Mouse (Mus musculus) cerebellum, adult 2 months (tissue): Measurements from ENCODE around the gene Cdh7. TPM values are rescaled to one million over a fixed set of nuclear protein-coding genes. Genes with fewer than 3 reads are reported as not detected.

ENCODE experiments used
- DNase-seq, 2 experiments: peaks; one replicate each; pipeline ENCODE4 v3.0.0; 2021
- H3K27ac ChIP-seq: fragments of 200-500 bp; 2 replicates; pipeline ENCODE4 v1.5.1; 2012; ENCODE audit warnings: low read length, control low read depth, inconsistent platforms; ENCODE audit not compliant: insufficient read depth
- H3K27me3 ChIP-seq: fragments of 200-500 bp; 2 replicates; pipeline ENCODE4 v1.6.1; 2012; ENCODE audit warnings: inconsistent platforms, mild to moderate bottlenecking, low read length, moderate library complexity; ENCODE audit not compliant: control insufficient read depth, insufficient read depth
- H3K4me1 ChIP-seq: fragments of 200-500 bp; 2 replicates; pipeline ENCODE4 v1.6.1; 2011; ENCODE audit warnings: low read length; ENCODE audit not compliant: control insufficient read depth, insufficient read depth
- H3K4me3 ChIP-seq: fragments of 200-500 bp; replicated peaks from 2 replicates; pipeline ENCODE3; 2011; ENCODE audit warnings: mild to moderate bottlenecking, low read depth, low read length, control low read depth; ENCODE audit not compliant: insufficient read depth
- CTCF ChIP-seq: fragments of 200-500 bp; IDR thresholded peaks from 2 replicates; pipeline ENCODE4 v1.5.1; 2011; ENCODE audit warnings: low read depth, mild to moderate bottlenecking, control low read depth, low read length, moderate library complexity, borderline replicate concordance; ENCODE audit not compliant: insufficient read depth
- POLR2A ChIP-seq: fragments of 200-500 bp; IDR thresholded peaks from 2 replicates; pipeline ENCODE4 v1.6.1; 2011; ENCODE audit warnings: low read length, control low read depth, borderline replicate concordance; ENCODE audit not compliant: insufficient read depth
- WGBS: fragments of 180-500 bp; shearing (Covaris S2); methylation state at CpG from one replicate; pipeline ENCODE4 v1.1.7; 2018; 5-methylcytosine and 5-hydroxymethylcytosine counted together
- polyA plus RNA-seq: library from polyadenylated mRNA; depleted of rRNA; stranded (reverse); fragments of >200 nt; gene quantifications from 2 replicates; pipeline ENCODE4 v1.2.3, GENCODE M21; 2012

Gene Cdh7
- polyA plus RNA-seq, 1 experiment, result 20.7 TPM

- H3K27ac ChIP-seq, result no peak overlapping the region
- peak overlapping the region; percentile 59 for H3K4me3 ChIP-seq
- DNase-seq, result peak in 1 of 2 experiments; percentile 58
- 2% methylated on average over 3 of the region's 3 CpGs for WGBS
- H3K4me1 ChIP-seq, result peaks cover 3% of the 10 kb centered on the region; the same call in 1 of the 2 replicates
- no peak for TF ChIP-seq POLR2A
- no peak for TF ChIP-seq CTCF
- no peaks in the 10 kb centered on the region for H3K27me3 ChIP-seq
These were observed 2.5 kb downstream of the Cdh7 start for GRCm38 (mm10) chr1:109984776-109985175.

DNA sequence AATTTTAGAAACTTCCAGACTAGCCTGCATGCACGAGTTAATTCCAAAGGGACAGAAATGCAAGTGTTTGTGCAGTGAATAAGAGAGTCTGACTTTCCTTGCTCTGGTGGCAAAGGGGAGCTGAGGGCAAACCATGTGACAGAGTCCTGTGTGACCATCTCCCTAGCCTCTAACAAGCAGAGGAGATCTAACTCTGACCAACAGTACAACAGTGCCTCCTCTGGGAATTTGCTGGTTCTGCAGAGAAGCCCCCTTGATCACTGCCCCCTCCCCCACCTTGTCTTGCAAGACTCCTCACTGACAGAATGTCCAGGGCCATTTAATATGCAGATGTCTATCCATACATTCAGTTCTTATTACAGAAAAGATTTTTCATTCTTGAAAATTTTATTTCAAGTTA, 3.2 kb downstream of the Cdh7 start:
- peak; percentile 72 to 84 for DNase-seq
- Histone ChIP-seq H3K4me1 (peaks cover 3% of the 10 kb centered on the region; the same call in 1 of the 2 replicates), H3K4me3 (peak overlapping the region; percentile 59), H3K27ac (no peak overlapping the region), H3K27me3 (no peaks in the 10 kb centered on the region)
- TF ChIP-seq CTCF, result peak; percentile 83
- peak; percentile 44; the same call in 1 of the 2 replicates for TF ChIP-seq POLR2A
- 0% methylated on average over 1 of the region's 1 CpGs for WGBS

- DNase-seq, result no peak
- 68% methylated on average over 2 of the region's 2 CpGs for WGBS
- Histone ChIP-seq H3K4me1 (peaks cover 5% of the 10 kb centered on the region; the same call in 1 of the 2 replicates), H3K27ac (no peak overlapping the region), H3K27me3 (no peaks in the 10 kb centered on the region), H3K4me3 (no peak overlapping the region)
- no peak for TF ChIP-seq POLR2A
- no peak for TF ChIP-seq CTCF
These were observed 7.3 kb downstream of the Cdh7 start for GRCm38 (mm10) chr1:109989541-109989940.

GRCm38 (mm10) chr1:109993906-109994305, 11.7 kb downstream of the Cdh7 start:
- DNase-seq, result peak; percentile 67 to 87
- WGBS, result 8% methylated on average over 5 of the region's 5 CpGs
- H3K27me3 ChIP-seq, result no peaks in the 10 kb centered on the region
- H3K27ac ChIP-seq, result peak overlapping the region; percentile 26; the same call in 1 of the 2 replicates
- H3K4me3 ChIP-seq, result no peak overlapping the region
- H3K4me1 ChIP-seq, result peaks cover 5% of the 10 kb centered on the region; the same call in 1 of the 2 replicates
- no peak for TF ChIP-seq POLR2A
- no peak for TF ChIP-seq CTCF

- no peak overlapping the region for H3K4me3 ChIP-seq
- peaks cover 4% of the 10 kb centered on the region; the same call in 1 of the 2 replicates for H3K4me1 ChIP-seq
- H3K27ac ChIP-seq, result no peak overlapping the region
- no peak for TF ChIP-seq CTCF
- TF ChIP-seq POLR2A, result no peak
- no peaks in the 10 kb centered on the region for H3K27me3 ChIP-seq
- DNase-seq, result peak in 1 of 2 experiments; percentile 67
These were observed 22.2 kb downstream of the Cdh7 start for GRCm38 (mm10) chr1:110004451-110004850.

DNA sequence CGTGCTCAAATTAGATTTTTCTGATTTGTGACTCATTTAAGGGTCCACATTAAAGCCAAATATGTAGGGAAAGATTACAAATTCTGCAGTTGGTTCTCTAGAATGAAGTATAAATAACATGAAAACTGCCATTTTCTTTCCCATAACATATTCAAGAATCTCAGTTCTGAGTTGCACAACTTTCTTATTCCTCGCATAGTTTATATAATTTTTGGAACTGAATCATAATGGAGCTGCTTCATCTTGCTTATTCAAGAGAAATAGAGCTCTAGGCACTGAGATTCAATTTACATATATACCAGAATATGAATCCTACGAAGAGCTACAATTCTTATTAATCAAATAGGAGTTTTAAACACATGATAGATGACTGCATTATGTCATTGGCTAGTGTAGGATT, 22.8 kb downstream of the Cdh7 start:
- Histone ChIP-seq H3K4me3 (no peak overlapping the region), H3K4me1 (peaks cover 4% of the 10 kb centered on the region; the same call in 1 of the 2 replicates), H3K27me3 (no peaks in the 10 kb centered on the region), H3K27ac (no peak overlapping the region)
- no peak for DNase-seq
- TF ChIP-seq CTCF, result no peak
- no peak for TF ChIP-seq POLR2A
- WGBS, result 73% methylated on average over 3 of the region's 3 CpGs

DNA sequence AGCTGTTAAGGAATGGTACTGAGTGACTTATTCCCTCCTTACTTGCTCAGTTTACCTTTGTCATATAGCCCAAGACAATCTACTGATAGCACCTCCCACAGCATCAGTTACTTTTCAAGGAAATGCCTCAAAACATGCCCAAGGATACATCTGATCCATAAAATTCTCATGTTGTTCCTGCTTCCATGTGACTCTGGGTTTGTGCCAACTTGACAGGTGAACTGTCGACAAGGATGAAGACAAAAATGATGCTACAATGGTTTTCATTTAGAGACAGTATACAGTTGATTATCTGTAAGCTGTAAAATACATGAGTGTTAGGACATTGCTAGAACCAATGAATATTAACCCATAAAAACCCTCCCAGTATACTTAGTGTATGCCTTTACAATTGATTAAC, 29.9 kb downstream of the Cdh7 start:
- DNase-seq, result peak in 1 of 2 experiments; percentile 60
- 6% methylated on average over 1 of the region's 1 CpGs for WGBS
- Histone ChIP-seq H3K4me1 (peaks cover 5% of the 10 kb centered on the region; the same call in 1 of the 2 replicates), H3K27me3 (no peaks in the 10 kb centered on the region), H3K4me3 (no peak overlapping the region), H3K27ac (no peak overlapping the region)
- TF ChIP-seq POLR2A (no peak), CTCF (no peak)

GRCm38 (mm10) chr1:110056317-110056716, 74.1 kb downstream of the Cdh7 start:
- TF ChIP-seq CTCF (no peak), POLR2A (no peak)
- H3K27me3 ChIP-seq, result no peaks in the 10 kb centered on the region
- no peak overlapping the region for H3K27ac ChIP-seq
- H3K4me3 ChIP-seq, result no peak overlapping the region
- no peak for DNase-seq
- no peaks in the 10 kb centered on the region for H3K4me1 ChIP-seq

DNA sequence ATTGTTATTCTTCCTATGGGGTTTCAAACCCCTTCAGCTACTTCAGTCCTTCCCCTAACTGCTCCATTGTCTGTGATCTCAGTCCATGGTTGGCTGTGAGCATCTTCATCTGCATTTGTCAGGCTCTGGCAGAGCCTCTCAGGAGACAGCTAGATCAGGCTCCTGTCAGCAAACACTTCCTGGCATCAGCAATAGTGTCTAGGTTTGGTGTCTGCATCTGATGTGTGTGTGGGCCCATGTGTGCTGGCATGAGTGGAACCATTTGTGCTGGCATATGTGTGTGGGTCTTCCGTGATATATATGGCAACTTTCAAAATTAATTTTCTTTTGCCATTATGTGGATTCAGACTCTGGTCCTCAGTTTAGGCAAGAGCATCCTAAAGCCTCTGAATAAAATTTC, 85.2 kb downstream of the Cdh7 start:
- TF ChIP-seq POLR2A, result no peak
- H3K27me3 ChIP-seq, result no peaks in the 10 kb centered on the region
- no peak overlapping the region for H3K4me3 ChIP-seq
- no peaks in the 10 kb centered on the region for H3K4me1 ChIP-seq
- WGBS, result 56% methylated on average over 1 of the region's 1 CpGs
- DNase-seq, result no peak
- no peak overlapping the region for H3K27ac ChIP-seq
